Mouse (Mus musculus) CH12.LX (cell line): ENCODE measurements around the gene Rfx7. TPM values are rescaled to one million over a fixed set of nuclear protein-coding genes. Genes with fewer than 3 reads are reported as not detected.

Experiments used
- DNase-seq: peaks from one replicate; pipeline ENCODE4 v3.0.0-alpha.2; 2013; ENCODE audit errors: extremely low read depth
- H3K27ac ChIP-seq: 2 replicates; pipeline ENCODE4 v1.5.1; 2012; ENCODE audit warnings: low read depth, mild to moderate bottlenecking, control low read depth, moderate library complexity; ENCODE audit not compliant: insufficient read depth
- H3K27me3 ChIP-seq: replicated peaks from 2 replicates; pipeline ENCODE3; 2012; ENCODE audit warnings: inconsistent platforms
- H3K36me3 ChIP-seq, 2 experiments: replicated peaks in 1 of 2; 2 replicates each; pipeline versions ENCODE3 to v1.6.1; 2012; ENCODE audit warnings: inconsistent platforms in 1 of 2, low read length in 1 of 2, mild to moderate bottlenecking in 1 of 2, mixed read lengths in 1 of 2, moderate library complexity in 1 of 2; ENCODE audit not compliant: control insufficient read depth in 1 of 2, insufficient read depth in 1 of 2
- H3K4me1 ChIP-seq, 2 experiments: 2 replicates each; pipeline ENCODE4 v1.6.1; 2012; ENCODE audit warnings: inconsistent platforms in 1 of 2, moderate library complexity in 1 of 2; ENCODE audit not compliant: insufficient read depth in 2 of 2, control insufficient read depth in 1 of 2
- H3K4me2 ChIP-seq: 2 replicates; pipeline ENCODE4 v1.6.1; 2012; ENCODE audit warnings: low read depth, mild to moderate bottlenecking, control low read depth; ENCODE audit not compliant: poor library complexity, insufficient read depth, severe bottlenecking
- H3K4me3 ChIP-seq, 3 experiments: fragments of 150-350 bp in 1 of 3; sonication (generic) in 1 of 3; replicated peaks in 1 of 3; 2 replicates each; pipeline versions ENCODE3 to v1.5.1; 2011 to 2012; ENCODE audit warnings: low read depth in 2 of 3, low read length in 2 of 3, mild to moderate bottlenecking in 2 of 3, moderate library complexity in 2 of 3, control low read depth in 1 of 3, improper control_type of control experiment in 1 of 3, inconsistent platforms in 1 of 3, mixed read lengths in 1 of 3; ENCODE audit not compliant: poor library complexity in 1 of 3
- H3K79me2 ChIP-seq: replicated peaks from 2 replicates; pipeline ENCODE4 v1.6.1; 2012; ENCODE audit warnings: mild to moderate bottlenecking, moderate library complexity; ENCODE audit not compliant: control insufficient read depth, poor library complexity, insufficient read depth, severe bottlenecking; ENCODE audit errors: extremely low read depth
- H3K9ac ChIP-seq: 2 replicates; pipeline ENCODE4 v1.6.1; 2012; ENCODE audit warnings: low read depth, mild to moderate bottlenecking, control low read depth, moderate library complexity; ENCODE audit not compliant: insufficient read depth
- H3K9me3 ChIP-seq: replicated peaks from 2 replicates; pipeline ENCODE3; 2012; ENCODE audit warnings: low read length, inconsistent platforms, mixed read lengths
- BHLHE40 ChIP-seq: IDR thresholded peaks from 2 replicates; pipeline ENCODE4 v1.6.1; 2011; ENCODE audit warnings: mild to moderate bottlenecking, low read depth, low read length, improper control_type of control experiment
- CHD1 ChIP-seq: IDR thresholded peaks from 2 replicates; pipeline ENCODE4 v1.6.1; 2012; ENCODE audit warnings: low read depth, low read length, improper control_type of control experiment, inconsistent platforms
- CHD2 ChIP-seq: IDR thresholded peaks from 2 replicates; pipeline ENCODE4 v1.6.1; 2011; ENCODE audit warnings: low read length, improper control_type of control experiment
- CTCF ChIP-seq, 2 experiments: IDR thresholded peaks in 1 of 2; conservative IDR thresholded peaks in 1 of 2; 2 replicates each; pipeline ENCODE4 v1.5.1; 2011 to 2012; ENCODE audit warnings: low read depth in 2 of 2, low read length in 2 of 2, improper control_type of control experiment in 1 of 2, inconsistent platforms in 1 of 2, mild to moderate bottlenecking in 1 of 2, moderate library complexity in 1 of 2
- EP300 ChIP-seq: IDR thresholded peaks from 2 replicates; pipeline ENCODE4 v1.6.1; 2011; ENCODE audit warnings: low read length, improper control_type of control experiment
- ETS1 ChIP-seq: conservative IDR thresholded peaks from 2 replicates; pipeline ENCODE4 v1.6.1; 2012; ENCODE audit warnings: low read depth, mild to moderate bottlenecking, inconsistent platforms, low read length, improper control_type of control experiment, moderate library complexity
- GABPA ChIP-seq: IDR thresholded peaks from 2 replicates; pipeline ENCODE4 v1.6.1; 2012; ENCODE audit warnings: low read depth, low read length, improper control_type of control experiment, inconsistent platforms; ENCODE audit not compliant: insufficient replicate concordance
- IRF4 ChIP-seq: IDR thresholded peaks from 2 replicates; pipeline ENCODE4 v1.6.1; 2014; ENCODE audit warnings: low read depth, mild to moderate bottlenecking, inconsistent platforms, low read length, improper control_type of control experiment
- JUN ChIP-seq: IDR thresholded peaks from 2 replicates; pipeline ENCODE4 v1.6.1; 2011; ENCODE audit warnings: low read depth, mild to moderate bottlenecking, low read length, improper control_type of control experiment, moderate library complexity; ENCODE audit not compliant: insufficient read depth
- JUND ChIP-seq: conservative IDR thresholded peaks from 2 replicates; pipeline ENCODE4 v1.6.1; 2011; ENCODE audit warnings: low read depth, low read length, improper control_type of control experiment
- KAT2A ChIP-seq: IDR thresholded peaks from 2 replicates; pipeline ENCODE4 v1.6.1; 2012; ENCODE audit warnings: low read length, improper control_type of control experiment, inconsistent platforms; ENCODE audit not compliant: insufficient replicate concordance
- MAFK ChIP-seq: IDR thresholded peaks from 2 replicates; pipeline ENCODE4 v1.6.1; 2011; ENCODE audit warnings: low read length, improper control_type of control experiment; ENCODE audit not compliant: insufficient replicate concordance
- MAX ChIP-seq: IDR thresholded peaks from 2 replicates; pipeline ENCODE4 v1.6.1; 2011; ENCODE audit warnings: low read length, improper control_type of control experiment
- MAZ ChIP-seq: IDR thresholded peaks from 2 replicates; pipeline ENCODE4 v1.6.1; 2012; ENCODE audit warnings: low read depth, mild to moderate bottlenecking, inconsistent platforms, low read length, improper control_type of control experiment, moderate library complexity
- MEF2A ChIP-seq: IDR thresholded peaks from 2 replicates; pipeline ENCODE4 v1.6.1; 2014; ENCODE audit warnings: low read depth, mild to moderate bottlenecking, inconsistent platforms, low read length, improper control_type of control experiment, borderline replicate concordance
- MXI1 ChIP-seq: IDR thresholded peaks from 2 replicates; pipeline ENCODE4 v1.6.1; 2011; ENCODE audit warnings: mild to moderate bottlenecking, low read depth, low read length, improper control_type of control experiment
- MYC ChIP-seq: IDR thresholded peaks from 2 replicates; pipeline ENCODE4 v1.6.1; 2011; ENCODE audit warnings: low read depth, mild to moderate bottlenecking, improper control_type of control experiment, low read length
- NELFE ChIP-seq: IDR thresholded peaks from 2 replicates; pipeline ENCODE4 v1.6.1; 2011; ENCODE audit warnings: low read depth, low read length, improper control_type of control experiment
- NRF1 ChIP-seq: IDR thresholded peaks from 2 replicates; pipeline ENCODE4 v1.6.1; 2014; ENCODE audit warnings: low read depth, mild to moderate bottlenecking, inconsistent platforms, low read length, improper control_type of control experiment, moderate library complexity
- PAX5 ChIP-seq: IDR thresholded peaks from 2 replicates; pipeline ENCODE4 v1.6.1; 2012; ENCODE audit warnings: low read length, inconsistent platforms, mixed read lengths
- POLR2A ChIP-seq: IDR thresholded peaks from 2 replicates; pipeline ENCODE4 v1.6.1; 2011; ENCODE audit warnings: low read depth, mild to moderate bottlenecking, improper control_type of control experiment, low read length
- RCOR1 ChIP-seq: conservative IDR thresholded peaks from 2 replicates; pipeline ENCODE4 v1.6.1; 2012; ENCODE audit warnings: low read depth, mild to moderate bottlenecking, inconsistent platforms, low read length, improper control_type of control experiment
- SIN3A ChIP-seq: IDR thresholded peaks from 2 replicates; pipeline ENCODE4 v1.6.1; 2012; ENCODE audit warnings: low read length, improper control_type of control experiment, inconsistent platforms
- SMC3 ChIP-seq: IDR thresholded peaks from 2 replicates; pipeline ENCODE4 v1.6.1; 2011; ENCODE audit warnings: low read depth, low read length, improper control_type of control experiment
- TBP ChIP-seq: conservative IDR thresholded peaks from 2 replicates; pipeline ENCODE4 v1.6.1; 2011; ENCODE audit warnings: low read depth, low read length, improper control_type of control experiment
- TCF12 ChIP-seq: IDR thresholded peaks from 2 replicates; pipeline ENCODE4 v1.6.1; 2014; ENCODE audit warnings: low read depth, mild to moderate bottlenecking, inconsistent platforms, low read length, improper control_type of control experiment
- UBTF ChIP-seq: IDR thresholded peaks from 2 replicates; pipeline ENCODE4 v1.6.1; 2012; ENCODE audit warnings: low read depth, mild to moderate bottlenecking, inconsistent platforms, low read length, improper control_type of control experiment, moderate library complexity
- USF2 ChIP-seq: conservative IDR thresholded peaks from 2 replicates; pipeline ENCODE4 v1.6.1; 2011; ENCODE audit warnings: low read depth, low read length, improper control_type of control experiment
- ZC3H11A ChIP-seq: IDR thresholded peaks from 2 replicates; pipeline ENCODE4 v1.6.1; 2012; ENCODE audit warnings: low read depth, mild to moderate bottlenecking, inconsistent platforms, low read length, improper control_type of control experiment
- ZMIZ1 ChIP-seq: IDR thresholded peaks from 2 replicates; pipeline ENCODE4 v1.6.1; 2012; ENCODE audit warnings: low read depth, mild to moderate bottlenecking, inconsistent platforms, low read length, improper control_type of control experiment
- dilution Hi-C: fragments of 300-500 bp; cut with MboI; formaldehyde crosslinking; loops from 2 replicates; pipeline ENCODE4 v1.14.3; 2020; ENCODE audit warnings: low sequenced_read_pairs; ENCODE audit not compliant: extremely low pct_unique_long_range_greater_than_20kb, extremely low pct_ligation_motif_present
- in situ Hi-C: fragments of 300-500 bp; cut with MboI; formaldehyde crosslinking; loops from 3 replicates; pipeline ENCODE4 v1.14.3; 2019; ENCODE audit warnings: low sequenced_read_pairs, low pct_ligation_motif_present, low pct_unique_long_range_greater_than_20kb, mixed read lengths
- polyA plus RNA-seq: library from polyadenylated mRNA; unstranded; fragments of >175 nt; gene quantifications from 2 replicates; pipeline ENCODE4 v1.2.1, GENCODE M21; 2012; ENCODE audit warnings: low read depth; ENCODE audit not compliant: insufficient read length
- total RNA-seq, 2 experiments: library from RNA; depleted of rRNA; stranded (reverse); fragments of 300-350 nt in 1 of 2; fragments of >200 nt in 1 of 2; gene quantifications; 2 replicates each; pipeline ENCODE4 v1.2.3; 2012 to 2014

The Rfx7 gene
- total and polyA plus RNA-seq, 3 experiments = 18.4 to 49.9 (median 27.3) TPM

GRCm38 (mm10) chr9:72492194-72492565 is 39.9 kb upstream of the Rfx7 start, which contains the start of gene Tex9:
Gene Tex9, minus strand, starts transcription at chr9:72492212.
- H3K79me2 ChIP-seq = peaks cover 8% of the 10 kb centered on the region
- peak within 1 kb of the TSS; percentile 66 to 83 (median 82) for H3K4me3 ChIP-seq
- DNase-seq = peak; percentile 84
- peaks cover 0 to 8% of the 10 kb centered on the region in 2 experiments for H3K36me3 ChIP-seq
- H3K9me3 ChIP-seq = no peaks in the 10 kb centered on the region
- peak within 1 kb of the TSS; percentile 95 for H3K27ac ChIP-seq
- dilution Hi-C loops = no loop called here
- H3K27me3 ChIP-seq = no peaks in the 10 kb centered on the region
- H3K9ac ChIP-seq = peak within 1 kb of the TSS; percentile 89
- in situ Hi-C loops = loop anchor here (5.0 kb wide), 1 partner anchor 35 kb away; no protein-coding TSS in a partner anchor
- H3K4me1 ChIP-seq = peaks cover 10 to 46% of the 10 kb centered on the region in 2 experiments
- H3K4me2 ChIP-seq = peak within 1 kb of the TSS; percentile 99
- TF ChIP-seq IRF4 = peak; percentile 75
- peak; percentile 93 for TF ChIP-seq MYC
- TF ChIP-seq ZMIZ1 = peak; percentile 17
- TF ChIP-seq CTCF (conservative IDR thresholded peaks at IDR 0.05 in 1 of 2, IDR thresholded peaks at IDR 0.05 in 1 of 2; ENCODE audit: low read depth in 2 of 2, low read length in 2 of 2) = no peak
- peak; percentile 55 for TF ChIP-seq MAX
- peak; percentile 8; the same call in 1 of the 2 replicates for TF ChIP-seq CHD2
- peak; percentile 77 for TF ChIP-seq BHLHE40
- TF ChIP-seq ZC3H11A = no peak
- peak; percentile 71 for TF ChIP-seq JUND
- no peak; the same call in none of the 2 replicates for TF ChIP-seq SIN3A
- peak; percentile 65 for TF ChIP-seq JUN
- TF ChIP-seq ETS1 = peak; percentile 81
- peak; percentile 81 for TF ChIP-seq EP300
- TF ChIP-seq MEF2A = peak; percentile 96
- no peak for TF ChIP-seq GABPA

DNA sequence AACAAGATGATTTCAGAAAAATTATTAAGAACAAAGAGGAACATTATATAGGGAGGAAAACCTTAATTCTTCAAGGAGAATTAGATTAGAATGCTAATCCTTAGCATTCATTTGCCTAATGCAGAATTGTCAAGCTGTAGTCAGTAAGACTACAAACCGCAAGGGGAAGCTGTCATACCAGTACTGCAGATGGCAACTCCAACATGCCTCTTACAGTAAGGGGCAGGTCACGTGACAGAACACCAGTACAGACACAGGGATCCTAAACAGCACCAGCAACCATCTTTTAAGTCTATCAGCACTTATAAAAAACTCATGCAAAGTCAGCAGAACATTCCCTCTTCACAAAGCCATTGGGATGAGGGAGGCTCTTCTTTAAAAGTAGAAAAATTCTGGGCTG is 38.6 kb upstream of the Rfx7 start:
- dilution Hi-C loops (no loop called here), in situ Hi-C loops (loop anchor here (5.0 kb wide), 1 partner anchor 34 kb away; no protein-coding TSS in a partner anchor)
- peak; percentile 86 for DNase-seq
- Histone ChIP-seq H3K27me3 (no peaks in the 10 kb centered on the region), H3K4me1 (peaks cover 10 to 42% of the 10 kb centered on the region in 2 experiments), H3K79me2 (peaks cover 8% of the 10 kb centered on the region), H3K4me3 (no peak overlapping the region), H3K4me2 (peak overlapping the region; percentile 52), H3K9ac (no peak overlapping the region), H3K27ac (no peak overlapping the region), H3K36me3 (peaks cover 0 to 2% of the 10 kb centered on the region in 2 experiments), H3K9me3 (no peaks in the 10 kb centered on the region)
- no peak for TF ChIP-seq JUN
- TF ChIP-seq USF2 = peak; percentile 97
- peak; percentile 63 for TF ChIP-seq TBP
- TF ChIP-seq UBTF = no peak
- peak; percentile 64; the same call in 1 of the 2 replicates for TF ChIP-seq MEF2A
- no peak for TF ChIP-seq MAFK
- peak in 1 of 2 experiments; percentile 50; a peak in 2 of 4 replicates for TF ChIP-seq CTCF (conservative IDR thresholded peaks at IDR 0.05 in 1 of 2, IDR thresholded peaks at IDR 0.05 in 1 of 2; ENCODE audit: low read depth in 2 of 2, low read length in 2 of 2)
- TF ChIP-seq JUND = peak; percentile 57; the same call in 1 of the 2 replicates
- TF ChIP-seq TCF12 = peak; percentile 65
- TF ChIP-seq RCOR1 = no peak
- no peak for TF ChIP-seq NRF1
- TF ChIP-seq MXI1 = peak; percentile 62; the same call in 1 of the 2 replicates
- TF ChIP-seq NELFE = no peak
- no peak for TF ChIP-seq POLR2A
- TF ChIP-seq MAZ = no peak
- 0 out of 2 replicates have a peak, but pooled peaks have one; percentile 10 for TF ChIP-seq SMC3
- TF ChIP-seq ETS1 = peak; percentile 61
- TF ChIP-seq SIN3A = no peak
- no peak for TF ChIP-seq KAT2A
- TF ChIP-seq BHLHE40 = peak; percentile 98
- TF ChIP-seq ZMIZ1 = no peak
- TF ChIP-seq IRF4 = peak; percentile 84; the same call in 1 of the 2 replicates
- no peak for TF ChIP-seq GABPA
- TF ChIP-seq PAX5 = no peak
- TF ChIP-seq CHD1 = no peak
